Mouse (Mus musculus): Measurements from ENCODE around the gene Gm13420.
"Not testable (repeated sequence)": the region's sequence is repeated elsewhere in the genome, so short reads cannot be mapped to it uniquely, and the experiment has no call there.

Gm13420 gene

GRCm38 (mm10) chr2:29751497-29751896 is at the start of gene Gm13420:
TSS of gene Gm13420 (minus strand) at chr2:29751685.
- DNase-seq (ENCODE audit: low spot score): no peak

GRCm38 (mm10) chr2:29792772-29793487 is 41.4 kb upstream of the Gm13420 start:
- DNase-seq (ENCODE audit: low spot score): no peak

GRCm38 (mm10) chr2:29787937-29788681 is 36.6 kb upstream of the Gm13420 start, which contains the start of gene Trub2:
TSS of gene Trub2 (minus strand) at chr2:29788502.
- DNase-seq (ENCODE audit: low spot score): peak; percentile 81

- DNase-seq (ENCODE audit: low spot score): peak; percentile 94
Measured at GRCm38 (mm10) chr2:29787104-29787917, 35.8 kb upstream of the Gm13420 start, which contains the start of gene Coq4. TSS of gene Coq4 (plus strand) at chr2:29787493.

- no peak for DNase-seq (ENCODE audit: low spot score)
Measured at GRCm38 (mm10) chr2:29784290-29784689, 32.8 kb upstream of the Gm13420 start.

- not testable (repeated sequence) for DNase-seq (ENCODE audit: low spot score)
Measured at GRCm38 (mm10) chr2:29781256-29781655, 29.8 kb upstream of the Gm13420 start.

- no peak for DNase-seq (ENCODE audit: low spot score)
Measured at GRCm38 (mm10) chr2:29773323-29773722, 21.8 kb upstream of the Gm13420 start.

- no peak for DNase-seq (ENCODE audit: low spot score)
Measured at GRCm38 (mm10) chr2:29771611-29772461, 20.4 kb upstream of the Gm13420 start.

- no peak for DNase-seq (ENCODE audit: low spot score)
Measured at GRCm38 (mm10) chr2:29770162-29770561, 18.7 kb upstream of the Gm13420 start.

- no peak for DNase-seq (ENCODE audit: low spot score)
Measured at GRCm38 (mm10) chr2:29768901-29769300, 17.4 kb upstream of the Gm13420 start.

GRCm38 (mm10) chr2:29767976-29768709 is 16.7 kb upstream of the Gm13420 start:
- no peak for DNase-seq (ENCODE audit: low spot score)

- DNase-seq (ENCODE audit: low spot score): peak; percentile 63
Measured at GRCm38 (mm10) chr2:29764831-29765230, 13.3 kb upstream of the Gm13420 start.

GRCm38 (mm10) chr2:29755693-29756092 is 4.2 kb upstream of the Gm13420 start:
- DNase-seq (ENCODE audit: low spot score): no peak

GRCm38 (mm10) chr2:29752397-29752796 is 912 bp upstream of the Gm13420 start:
- DNase-seq (ENCODE audit: low spot score): no peak

GRCm38 (mm10) chr2:29748499-29748898 is 3.0 kb downstream of the Gm13420 start:
- no peak for DNase-seq (ENCODE audit: low spot score)

- DNase-seq (ENCODE audit: low spot score): no peak
Measured at GRCm38 (mm10) chr2:29747852-29748251, 3.6 kb downstream of the Gm13420 start.

- no peak for DNase-seq (ENCODE audit: low spot score)
Measured at GRCm38 (mm10) chr2:29747188-29747782, 4.2 kb downstream of the Gm13420 start.

- DNase-seq (ENCODE audit: low spot score): no peak
Measured at GRCm38 (mm10) chr2:29744256-29744655, 7.2 kb downstream of the Gm13420 start.

- DNase-seq (ENCODE audit: low spot score): no peak
Measured at GRCm38 (mm10) chr2:29741207-29741606, 10.3 kb downstream of the Gm13420 start.

- no peak for DNase-seq (ENCODE audit: low spot score)
Measured at GRCm38 (mm10) chr2:29739368-29739767, 12.1 kb downstream of the Gm13420 start.

All from c-Kit-positive CD71-positive TER-119-positive erythroid progenitor cells, embryonic 14.5 days (primary cell).